Mouse (Mus musculus) cerebellum, adult 2 months (tissue): ENCODE measurements around the gene Immt.

Experiments
- CTCF ChIP-seq: fragments of 200-500 bp; IDR thresholded peaks from 2 replicates; pipeline ENCODE4 v1.5.1; 2011; ENCODE audit warnings: low read depth, mild to moderate bottlenecking, control low read depth, low read length, moderate library complexity, borderline replicate concordance; ENCODE audit not compliant: insufficient read depth
- POLR2A ChIP-seq: fragments of 200-500 bp; IDR thresholded peaks from 2 replicates; pipeline ENCODE4 v1.6.1; 2011; ENCODE audit warnings: low read length, control low read depth, borderline replicate concordance; ENCODE audit not compliant: insufficient read depth

DNA sequence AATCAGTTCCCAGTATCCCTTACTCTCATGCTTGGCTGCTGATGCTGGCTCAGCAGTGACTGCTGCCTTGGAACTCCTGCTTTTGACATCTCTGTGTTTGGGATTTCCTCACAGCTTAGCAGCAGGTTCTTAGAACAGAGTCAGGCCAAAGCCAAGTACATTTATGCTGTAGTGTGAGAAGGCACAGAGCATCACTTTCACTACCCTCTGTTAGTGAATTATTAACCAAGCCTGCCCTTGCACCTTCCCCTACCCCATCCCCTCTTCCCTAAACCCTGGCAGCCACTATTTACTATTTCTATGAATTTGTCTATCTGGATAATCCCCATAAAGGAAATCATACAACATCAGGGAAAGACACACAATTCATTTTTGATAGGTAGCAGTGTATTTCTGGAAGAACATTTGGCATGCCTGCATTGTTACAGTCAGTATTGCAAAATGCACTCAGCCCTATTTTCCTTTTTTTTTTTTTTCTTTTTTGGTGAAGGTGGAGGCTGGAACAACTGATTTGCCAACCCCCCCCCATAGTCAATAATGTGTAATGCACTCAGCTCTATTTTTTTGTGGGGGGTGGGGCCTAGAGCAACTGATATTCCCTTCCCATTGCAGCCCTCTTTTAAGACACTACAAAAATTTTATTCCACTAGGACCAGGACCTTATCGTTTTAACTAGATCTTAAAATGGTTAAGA lies 9.6 kb downstream of the Immt start:
- no peak for TF ChIP-seq CTCF
- TF ChIP-seq POLR2A, result no peak
